Mouse (Mus musculus): ENCODE data around the gene Efna4. TPM values are rescaled to one million over a fixed set of nuclear protein-coding genes. Genes with fewer than 3 reads are reported as not detected.

Efna4 gene
- polyA plus RNA-seq, 1 experiment from 2014 or later: 15.8 TPM

- Histone ChIP-seq H3K4me1 (peaks cover 8% of the 10 kb centered on the region), H3K27ac (no peak overlapping the region), H3K9ac (no peak overlapping the region), H3K27me3 (replicated peaks) (0 out of 2 replicates have a peak, but pooled peaks cover 13% of the 10 kb centered on the region), H3K4me2 (replicated peaks) (no peak overlapping the region), H3K36me3 (no peaks in the 10 kb centered on the region), H3K9me3 (no peaks in the 10 kb centered on the region), H3K4me3 (no peak overlapping the region)
- 81% methylated on average over 8 of the region's 8 CpGs for WGBS
- ATAC-seq (ENCODE audit: low FRiP score, low read depth): no peak
Measured at GRCm38 (mm10) chr3:89295685-89296230, 42.1 kb downstream of the Efna4 start.

- 73% methylated on average over 5 of the region's 5 CpGs for WGBS
Measured at GRCm38 (mm10) chr3:89294195-89294594, 43.6 kb downstream of the Efna4 start.

GRCm38 (mm10) chr3:89293247-89293918 is 44.4 kb downstream of the Efna4 start:
- no peaks in the 10 kb centered on the region for H3K4me1 ChIP-seq
- no peak overlapping the region for H3K9ac ChIP-seq
- no peaks in the 10 kb centered on the region for H3K9me3 ChIP-seq
- 93% methylated on average over 11 of the region's 11 CpGs for WGBS
- H3K27me3 ChIP-seq (replicated peaks): 0 out of 2 replicates have a peak, but pooled peaks cover 3% of the 10 kb centered on the region
- ATAC-seq (ENCODE audit: low FRiP score, low read depth): no peak
- H3K27ac ChIP-seq: no peak overlapping the region
- no peaks in the 10 kb centered on the region for H3K36me3 ChIP-seq
- H3K4me2 ChIP-seq (replicated peaks): no peak overlapping the region
- H3K4me3 ChIP-seq: no peak overlapping the region

More at GRCm38 (mm10) chr3:89294195-89294594, 43.6 kb downstream of the Efna4 start:
- H3K4me3 ChIP-seq: no peak overlapping the region
- H3K9ac ChIP-seq: no peak overlapping the region
- 0 out of 2 replicates have a peak, but pooled peaks cover 3% of the 10 kb centered on the region for H3K27me3 ChIP-seq (replicated peaks)
- peaks cover under 1% of the 10 kb centered on the region for H3K4me1 ChIP-seq
- H3K4me2 ChIP-seq (replicated peaks): no peak overlapping the region
- H3K36me3 ChIP-seq: no peaks in the 10 kb centered on the region
- no peak overlapping the region for H3K27ac ChIP-seq
- ATAC-seq (ENCODE audit: low FRiP score, low read depth): no peak
- H3K9me3 ChIP-seq: no peaks in the 10 kb centered on the region

- no peaks in the 10 kb centered on the region for H3K36me3 ChIP-seq
- H3K4me1 ChIP-seq: no peaks in the 10 kb centered on the region
- no peaks in the 10 kb centered on the region for H3K9me3 ChIP-seq
- H3K27me3 ChIP-seq (replicated peaks): no peaks in the 10 kb centered on the region
- no peak overlapping the region for H3K4me3 ChIP-seq
- H3K9ac ChIP-seq: no peak overlapping the region
- ATAC-seq (ENCODE audit: low FRiP score, low read depth): no peak
- WGBS: 71% methylated on average over 5 of the region's 5 CpGs
- H3K27ac ChIP-seq: no peak overlapping the region
- no peak overlapping the region for H3K4me2 ChIP-seq (replicated peaks)
Measured at GRCm38 (mm10) chr3:89292303-89292702, 45.5 kb downstream of the Efna4 start.

GRCm38 (mm10) chr3:89291874-89292273 is 46.0 kb downstream of the Efna4 start:
- WGBS: 79% methylated on average over 10 of the region's 10 CpGs
- Histone ChIP-seq H3K36me3 (no peaks in the 10 kb centered on the region), H3K4me2 (replicated peaks) (no peak overlapping the region), H3K4me3 (no peak overlapping the region), H3K4me1 (no peaks in the 10 kb centered on the region), H3K27me3 (replicated peaks) (no peaks in the 10 kb centered on the region), H3K27ac (no peak overlapping the region), H3K9ac (no peak overlapping the region), H3K9me3 (no peaks in the 10 kb centered on the region)
- no peak for ATAC-seq (ENCODE audit: low FRiP score, low read depth)

GRCm38 (mm10) chr3:89288503-89288928 is 49.3 kb downstream of the Efna4 start:
- Histone ChIP-seq H3K27ac (no peak overlapping the region), H3K4me1 (no peaks in the 10 kb centered on the region), H3K9ac (no peak overlapping the region), H3K36me3 (no peaks in the 10 kb centered on the region), H3K27me3 (replicated peaks) (no peaks in the 10 kb centered on the region; the same call in 1 of the 2 replicates), H3K4me2 (replicated peaks) (no peak overlapping the region), H3K4me3 (no peak overlapping the region), H3K9me3 (no peaks in the 10 kb centered on the region)
- no peak for ATAC-seq (ENCODE audit: low FRiP score, low read depth)
- WGBS: 55% methylated on average over 7 of the region's 7 CpGs

- no peaks in the 10 kb centered on the region for H3K36me3 ChIP-seq
- 69% methylated on average over 5 of the region's 5 CpGs for WGBS
- no peak overlapping the region for H3K4me3 ChIP-seq
- H3K27me3 ChIP-seq (replicated peaks): no peaks in the 10 kb centered on the region; the same call in 1 of the 2 replicates
- H3K4me2 ChIP-seq (replicated peaks): no peak overlapping the region
- H3K4me1 ChIP-seq: 0 out of 2 replicates have a peak, but pooled peaks cover under 1% of the 10 kb centered on the region
- H3K27ac ChIP-seq: no peak overlapping the region
- H3K9ac ChIP-seq: no peak overlapping the region
- H3K9me3 ChIP-seq: no peaks in the 10 kb centered on the region
- ATAC-seq (ENCODE audit: low FRiP score, low read depth): no peak
Measured at GRCm38 (mm10) chr3:89287286-89287685, 50.5 kb downstream of the Efna4 start.

GRCm38 (mm10) chr3:89285526-89285925 is 52.3 kb downstream of the Efna4 start:
- Histone ChIP-seq H3K9ac (no peak overlapping the region), H3K4me3 (no peak overlapping the region), H3K4me1 (peaks cover 18% of the 10 kb centered on the region), H3K4me2 (replicated peaks) (no peak overlapping the region), H3K9me3 (no peaks in the 10 kb centered on the region), H3K27ac (no peak overlapping the region), H3K36me3 (no peaks in the 10 kb centered on the region), H3K27me3 (replicated peaks) (peaks cover 13% of the 10 kb centered on the region)
- ATAC-seq (ENCODE audit: low FRiP score, low read depth): no peak
- WGBS: 49% methylated on average over 2 of the region's 2 CpGs

- WGBS: 89% methylated on average over 3 of the region's 3 CpGs
- no peak for ATAC-seq (ENCODE audit: low FRiP score, low read depth)
- H3K9me3 ChIP-seq: no peaks in the 10 kb centered on the region
Measured at GRCm38 (mm10) chr3:89284261-89284660, 53.6 kb downstream of the Efna4 start.

More at GRCm38 (mm10) chr3:89284261-89284660, 53.6 kb downstream of the Efna4 start:
- no peak overlapping the region for H3K4me2 ChIP-seq (replicated peaks)
- no peak overlapping the region for H3K27ac ChIP-seq
- H3K36me3 ChIP-seq: no peaks in the 10 kb centered on the region
- H3K9ac ChIP-seq: no peak overlapping the region
- H3K4me1 ChIP-seq: peaks cover 30% of the 10 kb centered on the region
- peaks cover 22% of the 10 kb centered on the region for H3K27me3 ChIP-seq (replicated peaks)
- H3K4me3 ChIP-seq: no peak overlapping the region

Other genes with a start within 250 kb of the Efna4 start
- 70.2 and 78.8 TPM in 2 replicates for gene Rusc1, start 244.7 kb downstream of the Efna4 start, polyA plus RNA-seq (2016; fragmentation: Nextera tagmentation; extraction: Ambion mirVana)
- not detected in 2 replicates for gene Gm43738, start 236.9 kb downstream of the Efna4 start, polyA plus RNA-seq (2016; fragmentation: Nextera tagmentation; extraction: Ambion mirVana)
- gene Fdps, start 236.1 kb downstream of the Efna4 start, polyA plus RNA-seq (2016; fragmentation: Nextera tagmentation; extraction: Ambion mirVana): 353 and 354 TPM in 2 replicates
- 0.43 and 0.46 TPM in 2 replicates for gene Pklr, start 201.9 kb downstream of the Efna4 start, polyA plus RNA-seq (2016; fragmentation: Nextera tagmentation; extraction: Ambion mirVana)
- 19.5 and 23.2 TPM in 2 replicates for gene Hcn3, start 177.8 kb downstream of the Efna4 start, polyA plus RNA-seq (2016; fragmentation: Nextera tagmentation; extraction: Ambion mirVana)
- 38.5 and 43.0 TPM in 2 replicates for gene Clk2, start 173.2 kb downstream of the Efna4 start, polyA plus RNA-seq (2016; fragmentation: Nextera tagmentation; extraction: Ambion mirVana)
- gene Scamp3, start 160.6 kb downstream of the Efna4 start, polyA plus RNA-seq (2016; fragmentation: Nextera tagmentation; extraction: Ambion mirVana): 109 and 110 TPM in 2 replicates
- gene Fam189b, start 154.9 kb downstream of the Efna4 start, polyA plus RNA-seq (2016; fragmentation: Nextera tagmentation; extraction: Ambion mirVana): 34.1 and 42.5 TPM in 2 replicates
- gene Gba, start 135.1 kb downstream of the Efna4 start, polyA plus RNA-seq (2016; fragmentation: Nextera tagmentation; extraction: Ambion mirVana): 44.0 and 50.3 TPM in 2 replicates
- 46.4 and 48.2 TPM in 2 replicates for gene Thbs3, start 122.8 kb downstream of the Efna4 start, polyA plus RNA-seq (2016; fragmentation: Nextera tagmentation; extraction: Ambion mirVana)
- gene Mtx1, start 110.9 kb downstream of the Efna4 start, polyA plus RNA-seq (2016; fragmentation: Nextera tagmentation; extraction: Ambion mirVana): 174 TPM in 2 replicates
- 0.84 and 1.1 TPM in 2 replicates for gene Muc1, start 109.0 kb downstream of the Efna4 start, polyA plus RNA-seq (2016; fragmentation: Nextera tagmentation; extraction: Ambion mirVana)
- gene Krtcap2, start 92.1 kb downstream of the Efna4 start, polyA plus RNA-seq (2016; fragmentation: Nextera tagmentation; extraction: Ambion mirVana): 232 and 252 TPM in 2 replicates
- 32.4 and 33.5 TPM in 2 replicates for gene Trim46, start 91.7 kb downstream of the Efna4 start, polyA plus RNA-seq (2016; fragmentation: Nextera tagmentation; extraction: Ambion mirVana)
- gene Dpm3, start 78.7 kb downstream of the Efna4 start, polyA plus RNA-seq (2016; fragmentation: Nextera tagmentation; extraction: Ambion mirVana): 76.4 and 83.4 TPM in 2 replicates
- 39.0 and 40.2 TPM in 2 replicates for gene Slc50a1, start 67.5 kb downstream of the Efna4 start, polyA plus RNA-seq (2016; fragmentation: Nextera tagmentation; extraction: Ambion mirVana)
- gene Efna1, start 56.9 kb downstream of the Efna4 start, polyA plus RNA-seq (2016; fragmentation: Nextera tagmentation; extraction: Ambion mirVana): 14.4 and 15.9 TPM in 2 replicates
- 51.3 and 54.7 TPM in 2 replicates for gene Efna3, start 15.1 kb downstream of the Efna4 start, polyA plus RNA-seq (2016; fragmentation: Nextera tagmentation; extraction: Ambion mirVana)
- gene Adam15, start 12.0 kb upstream of the Efna4 start, polyA plus RNA-seq (2016; fragmentation: Nextera tagmentation; extraction: Ambion mirVana): 37.1 and 40.4 TPM in 2 replicates
- gene Dcst2, start 23.9 kb upstream of the Efna4 start, polyA plus RNA-seq (2016; fragmentation: Nextera tagmentation; extraction: Ambion mirVana): 0.10 and 0.17 TPM in 2 replicates
- 0.57 and 0.68 TPM in 2 replicates for gene Dcst1, start 27.2 kb upstream of the Efna4 start, polyA plus RNA-seq (2016; fragmentation: Nextera tagmentation; extraction: Ambion mirVana)
- 0.70 and 0.71 TPM in 2 replicates for gene Zbtb7b, start 56.7 kb upstream of the Efna4 start, polyA plus RNA-seq (2016; fragmentation: Nextera tagmentation; extraction: Ambion mirVana)
- gene Lenep, start 64.8 kb upstream of the Efna4 start, polyA plus RNA-seq (2016; fragmentation: Nextera tagmentation; extraction: Ambion mirVana): 0.37 and 0.46 TPM in 2 replicates
- gene Flad1, start 73.8 kb upstream of the Efna4 start, polyA plus RNA-seq (2016; fragmentation: Nextera tagmentation; extraction: Ambion mirVana): 33.4 and 35.0 TPM in 2 replicates
- gene Cks1b, start 80.4 kb upstream of the Efna4 start, polyA plus RNA-seq (2016; fragmentation: Nextera tagmentation; extraction: Ambion mirVana): 252 and 272 TPM in 2 replicates
- gene Shc1, start 80.4 kb upstream of the Efna4 start, polyA plus RNA-seq (2016; fragmentation: Nextera tagmentation; extraction: Ambion mirVana): 51.4 and 57.5 TPM in 2 replicates
- 55.9 and 57.3 TPM in 2 replicates for gene Pygo2, start 92.2 kb upstream of the Efna4 start, polyA plus RNA-seq (2016; fragmentation: Nextera tagmentation; extraction: Ambion mirVana)
- gene Pbxip1, start 98.7 kb upstream of the Efna4 start, polyA plus RNA-seq (2016; fragmentation: Nextera tagmentation; extraction: Ambion mirVana): 15.5 and 16.8 TPM in 2 replicates
- gene Pmvk, start 116.5 kb upstream of the Efna4 start, polyA plus RNA-seq (2016; fragmentation: Nextera tagmentation; extraction: Ambion mirVana): 81.6 and 84.1 TPM in 2 replicates
- 2.7 and 3.4 TPM in 2 replicates for gene Kcnn3, start 182.1 kb upstream of the Efna4 start, polyA plus RNA-seq (2016; fragmentation: Nextera tagmentation; extraction: Ambion mirVana)